Mouse (Mus musculus) cerebellum, adult 18-20 months (tissue): ENCODE measurements at regions not wholly inside any gene's neighbourhood (a gene's known extent, or its start where the extent isn't known, plus 50 kb on each side); places are given as distances from the start of the nearest gene placed in this dataset.
"Not testable (repeated sequence)": the region's sequence is repeated elsewhere in the genome, so short reads cannot be mapped to it uniquely, and the experiment has no call there.

Source experiments
- DNase-seq, 2 experiments: peaks; one replicate each; pipeline ENCODE4 v3.0.0; 2021

- no peak for DNase-seq
Observed at GRCm38 (mm10) chr1:143286274-143286967, 354.0 kb upstream of the B3galt2 start.

- no peak for DNase-seq
Observed at GRCm38 (mm10) chr1:143287448-143287847, 353.0 kb upstream of the B3galt2 start.

GRCm38 (mm10) chr1:143296555-143296954, 343.9 kb upstream of the B3galt2 start:
- no peak for DNase-seq

- no peak for DNase-seq
Observed at GRCm38 (mm10) chr1:143307379-143307778, 333.1 kb upstream of the B3galt2 start.

GRCm38 (mm10) chr1:143318381-143318780, 322.1 kb upstream of the B3galt2 start:
- no peak for DNase-seq

- DNase-seq, result no peak
Observed at GRCm38 (mm10) chr1:143319568-143319967, 320.9 kb upstream of the B3galt2 start.

GRCm38 (mm10) chr1:143351388-143351787, 289.1 kb upstream of the B3galt2 start:
- no peak for DNase-seq

- DNase-seq, result not testable (repeated sequence)
Observed at GRCm38 (mm10) chr1:143360256-143360655, 280.2 kb upstream of the B3galt2 start.

GRCm38 (mm10) chr1:143391851-143392250, 248.6 kb upstream of the B3galt2 start:
- no peak for DNase-seq
